Mouse (Mus musculus): ENCODE measurements around the gene Kcna2. TPM values are rescaled to one million over a fixed set of nuclear protein-coding genes. Genes with fewer than 3 reads are reported as not detected.

Kcna2 gene
- 0.26 and 0.31 TPM in 2 replicates for polyA plus RNA-seq (2012; rRNA removed)

GRCm38 (mm10) chr3:107100811-107101455, at the start of gene Kcna2:
TSS of gene Kcna2 (plus strand) at chr3:107101146.

Other genes starting within 250 kb of the Kcna2 start
- 0.52 and 0.71 TPM in 2 replicates for gene Kcna3, start 65.0 kb upstream of the Kcna2 start, polyA plus RNA-seq (2012; rRNA removed)
- not detected in 2 replicates for gene Kcna10, start 81.9 kb downstream of the Kcna2 start, polyA plus RNA-seq (2012; rRNA removed)
- gene Cym, start 120.6 kb downstream of the Kcna2 start, polyA plus RNA-seq (2012; rRNA removed) = 4.8 and 5.8 TPM in 2 replicates
- 0.30 and 0.32 TPM in 2 replicates for gene A630076J17Rik, start 129.5 kb downstream of the Kcna2 start, polyA plus RNA-seq (2012; rRNA removed)
- gene Prok1, start 138.6 kb downstream of the Kcna2 start, polyA plus RNA-seq (2012; rRNA removed) = 15.0 and 17.2 TPM in 2 replicates
- gene Lamtor5, start 177.7 kb downstream of the Kcna2 start, polyA plus RNA-seq (2012; rRNA removed) = 49.9 and 55.9 TPM in 2 replicates
- gene Slc16a4, start 190.1 kb downstream of the Kcna2 start, polyA plus RNA-seq (2012; rRNA removed) = 0.05 and 0.08 TPM in 2 replicates
- gene Rbm15, start 232.5 kb downstream of the Kcna2 start, polyA plus RNA-seq (2012; rRNA removed) = 3.2 TPM in 2 replicates

Data from liver, embryonic 18 days (tissue).